Mouse (Mus musculus) lung, adult 10 weeks (tissue): ENCODE data around the gene I0C0044D17Rik. TPM values are rescaled to one million over a fixed set of nuclear protein-coding genes. Genes with fewer than 3 reads are reported as not detected.

Source experiments
- polyA plus RNA-seq: library from polyadenylated mRNA; stranded (reverse); fragments of 350-450 nt; fragmentation: Illumina TruSeq; extraction: RNeasy Lipid Tissue Mini Kit (QIAGEN cat#74804); gene quantifications from one replicate; pipeline ENCODE4 v1.2.3, GENCODE M21; 2014; ENCODE audit warnings: low read depth, low replicate concordance; ENCODE audit not compliant: insufficient read depth

Gene I0C0044D17Rik
- polyA plus RNA-seq = not detected

GRCm38 (mm10) chr4:98823740-98824139 is at the start of gene I0C0044D17Rik:
I0C0044D17Rik (minus strand) TSS chr4:98823840.

DNA sequence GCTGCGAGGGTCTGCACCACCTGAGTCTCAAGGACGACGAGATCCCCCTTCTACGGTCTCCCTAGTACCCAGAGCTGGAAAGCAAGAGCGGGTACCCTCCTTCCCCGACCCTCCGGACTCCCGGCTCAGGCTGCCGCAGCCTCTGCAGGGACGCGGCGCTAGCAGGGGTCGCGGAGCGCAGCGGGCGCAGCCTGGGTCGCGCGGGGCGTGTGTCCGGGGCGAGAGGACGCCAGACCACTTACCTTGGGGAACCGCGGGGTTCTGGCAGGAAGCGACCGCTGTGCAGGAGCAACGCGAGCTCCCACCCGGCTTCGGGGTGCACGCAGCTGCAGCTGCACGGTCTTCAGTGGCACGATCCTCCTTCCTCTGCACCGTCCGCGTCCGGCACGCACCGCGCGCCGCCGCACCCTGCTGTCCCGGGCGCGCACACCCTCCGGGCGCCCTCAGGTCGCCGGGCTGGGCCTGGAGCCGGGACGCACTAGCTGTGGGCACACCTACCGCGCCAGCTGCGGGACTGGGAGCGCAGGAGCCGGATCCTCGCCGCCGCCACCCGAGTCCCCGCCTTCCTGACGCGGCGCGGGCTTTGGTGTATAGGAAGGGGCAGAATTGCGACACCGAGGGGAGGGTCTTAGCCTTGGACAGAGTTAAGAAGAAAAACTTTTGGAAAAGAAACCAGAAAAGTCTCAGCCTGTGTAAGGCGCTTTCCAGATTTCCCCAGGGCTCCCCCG is 6.3 kb downstream of the I0C0044D17Rik start, which contains the start of gene Kank4:
Kank4 (minus strand) TSS at position 354 of the 728 bp plus-strand sequence.

Other genes starting within 250 kb of the I0C0044D17Rik start
- 0.08 TPM for gene L1td1, start 97.1 kb downstream of the I0C0044D17Rik start, polyA plus RNA-seq
- gene Kank4, start 6.3 kb downstream of the I0C0044D17Rik start, polyA plus RNA-seq = 4.4 TPM
- gene Usp1, start 100.0 kb upstream of the I0C0044D17Rik start, polyA plus RNA-seq = 16.1 TPM
- 0.40 TPM for gene Angptl3, start 207.1 kb upstream of the I0C0044D17Rik start, polyA plus RNA-seq